Mouse (Mus musculus) heart, embryonic 15.5 days (tissue): ENCODE results near the gene Csf2rb2. TPM values are rescaled to one million over a fixed set of nuclear protein-coding genes. Genes with fewer than 3 reads are reported as not detected.
"Not testable (repeated sequence)": the region's sequence is repeated elsewhere in the genome, so short reads cannot be mapped to it uniquely, and the experiment has no call there.

Source experiments
- ATAC-seq: fragments of 200-750 bp; cut with Nextera tagmentation; replicated peaks from 2 replicates; pipeline ENCODE4 v1.8.0; 2017; ENCODE audit warnings: low read depth, moderate TSS enrichment; ENCODE audit not compliant: insufficient number of reproducible peaks, insufficient read depth, low FRiP score
- H3K27ac ChIP-seq: fragments of 300-500 bp; sonication (generic); 2 replicates; pipeline ENCODE4 v1.5.1; 2015; ENCODE audit warnings: mild to moderate bottlenecking, inconsistent platforms
- H3K27me3 ChIP-seq: fragments of 300-500 bp; sonication (generic); 2 replicates; pipeline ENCODE4 v1.6.1; 2015; ENCODE audit warnings: inconsistent platforms
- H3K36me3 ChIP-seq: fragments of 300-500 bp; sonication (generic); 2 replicates; pipeline ENCODE4 v1.6.1; 2015; ENCODE audit warnings: mild to moderate bottlenecking, inconsistent platforms
- H3K4me1 ChIP-seq: fragments of 300-500 bp; sonication (generic); replicated peaks from 2 replicates; pipeline ENCODE4 v1.6.1; 2015; ENCODE audit warnings: inconsistent platforms
- H3K4me2 ChIP-seq: fragments of 300-500 bp; sonication (generic); 2 replicates; pipeline ENCODE4 v1.6.1; 2015; ENCODE audit warnings: inconsistent platforms, mild to moderate bottlenecking, moderate library complexity
- H3K4me3 ChIP-seq: fragments of 300-500 bp; sonication (generic); 2 replicates; pipeline ENCODE4 v1.5.1; 2015; ENCODE audit warnings: mild to moderate bottlenecking, inconsistent platforms
- H3K9ac ChIP-seq: fragments of 300-500 bp; sonication (generic); 2 replicates; pipeline ENCODE4 v1.6.1; 2015; ENCODE audit warnings: mild to moderate bottlenecking, inconsistent platforms
- H3K9me3 ChIP-seq: fragments of 300-500 bp; sonication (generic); replicated peaks from 2 replicates; pipeline ENCODE4 v1.6.1; 2016; ENCODE audit warnings: inconsistent platforms
- WGBS: fragments of 180-500 bp; shearing (Covaris S2); methylation state at CpG from one replicate; pipeline ENCODE4 v1.1.7; 2015; ENCODE audit warnings: mixed read lengths; 5-methylcytosine and 5-hydroxymethylcytosine counted together
- polyA plus RNA-seq: library from polyadenylated mRNA; unstranded; fragments of >200 nt; fragmentation: Nextera tagmentation; extraction: Ambion mirVana; gene quantifications from 2 replicates; pipeline ENCODE4 v1.2.1, GENCODE M21; 2015

The Csf2rb2 gene
- polyA plus RNA-seq, 1 experiment from 2014 or later: 0.54 TPM

DNA sequence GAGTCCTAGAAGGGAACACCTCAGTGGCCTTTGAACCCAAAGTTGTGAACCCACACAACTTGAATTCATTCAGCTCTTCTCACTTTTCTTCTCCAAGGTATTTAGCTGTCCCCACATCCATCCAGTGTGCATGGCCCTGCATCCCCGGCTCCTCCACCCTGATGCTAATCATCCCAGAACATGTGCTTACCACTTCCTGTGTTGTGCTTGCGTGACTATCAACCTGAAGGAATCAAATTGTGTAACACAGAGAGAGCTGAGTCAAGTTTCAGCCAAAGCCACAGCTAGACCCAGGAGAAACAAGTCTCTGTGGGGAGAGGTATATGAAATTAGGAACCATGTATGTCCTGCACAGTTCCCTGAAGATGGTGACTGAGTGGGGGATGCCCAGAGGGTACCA is 27.2 kb downstream of the Csf2rb2 start:
- Histone ChIP-seq H3K4me1 (no peaks in the 10 kb centered on the region), H3K27me3 (no peaks in the 10 kb centered on the region), H3K4me2 (no peak overlapping the region), H3K4me3 (no peak overlapping the region), H3K9me3 (no peaks in the 10 kb centered on the region), H3K9ac (no peak overlapping the region), H3K36me3 (no peaks in the 10 kb centered on the region), H3K27ac (no peak overlapping the region)
- no peak for ATAC-seq
- 62% methylated on average over 2 of the region's 2 CpGs for WGBS

DNA sequence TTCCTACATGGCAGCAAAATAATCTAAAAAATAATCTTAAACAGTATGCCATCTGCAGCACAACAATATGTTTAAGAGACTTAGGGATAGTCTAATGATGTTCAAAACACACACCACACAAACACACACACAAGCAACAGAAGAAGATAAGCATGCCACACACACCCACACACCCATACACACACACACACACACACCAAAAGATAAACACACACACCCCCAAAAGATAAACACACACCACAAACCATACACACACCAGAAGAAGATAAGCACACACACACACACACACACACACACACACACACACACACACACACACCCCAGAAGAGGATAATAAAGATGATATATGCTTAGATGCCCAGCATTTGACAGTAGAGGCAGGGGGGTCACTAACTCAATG is 34.3 kb downstream of the Csf2rb2 start:
- H3K4me2 ChIP-seq: no peak overlapping the region
- H3K4me3 ChIP-seq: no peak overlapping the region
- H3K36me3 ChIP-seq: no peaks in the 10 kb centered on the region
- H3K27ac ChIP-seq: no peak overlapping the region
- H3K9me3 ChIP-seq: no peaks in the 10 kb centered on the region
- H3K27me3 ChIP-seq: no peaks in the 10 kb centered on the region
- H3K4me1 ChIP-seq: no peaks in the 10 kb centered on the region
- no peak overlapping the region for H3K9ac ChIP-seq
- ATAC-seq: no peak

DNA sequence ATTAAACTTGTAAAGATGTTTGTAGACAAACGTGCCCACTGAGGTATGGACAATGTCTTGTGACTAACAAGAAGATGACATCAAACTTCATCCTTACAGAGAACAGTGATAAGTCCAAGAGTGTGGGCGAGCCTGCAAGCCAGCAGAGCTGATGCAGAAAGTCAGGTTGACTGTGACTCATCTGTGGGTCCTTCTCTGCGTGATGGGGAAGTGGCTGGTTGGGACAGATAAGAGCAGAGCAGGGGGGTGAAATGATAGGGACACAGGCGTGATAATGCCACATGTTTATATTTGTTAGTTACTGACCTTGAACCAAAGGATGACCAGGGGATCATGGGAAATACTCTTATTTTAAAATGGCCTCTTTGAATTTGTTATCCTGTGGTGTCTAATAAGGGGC is 37.7 kb downstream of the Csf2rb2 start:
- Histone ChIP-seq H3K27ac (no peak overlapping the region), H3K36me3 (no peaks in the 10 kb centered on the region), H3K4me2 (no peak overlapping the region), H3K9me3 (no peaks in the 10 kb centered on the region), H3K27me3 (no peaks in the 10 kb centered on the region), H3K4me1 (no peaks in the 10 kb centered on the region), H3K9ac (no peak overlapping the region), H3K4me3 (no peak overlapping the region)
- ATAC-seq: 0 out of 2 replicates have a peak, but pooled peaks have one; percentile 43
- 26% methylated on average over 4 of the region's 4 CpGs for WGBS

DNA sequence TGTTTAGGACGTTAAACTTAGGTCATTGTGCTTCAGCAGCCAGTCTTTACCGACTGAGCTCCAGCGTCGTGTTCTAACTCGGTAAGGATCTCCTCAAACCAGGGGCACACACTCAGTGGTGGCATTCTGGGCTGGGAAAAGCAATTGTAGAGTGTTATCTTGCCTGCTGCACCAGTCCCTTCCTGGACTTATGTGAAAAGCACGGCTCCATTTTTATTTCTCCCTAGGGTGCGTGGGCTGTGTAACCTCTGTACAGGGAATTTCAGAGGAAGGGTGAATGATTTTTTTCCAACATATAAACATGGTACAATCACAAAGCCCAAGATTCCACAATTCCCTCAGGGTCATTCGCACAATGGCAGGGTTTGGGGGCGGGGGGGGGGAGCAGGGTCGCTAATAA is 38.1 kb downstream of the Csf2rb2 start:
- ATAC-seq: no peak
- Histone ChIP-seq H3K4me3 (no peak overlapping the region), H3K27ac (no peak overlapping the region), H3K4me2 (no peak overlapping the region), H3K9ac (no peak overlapping the region), H3K9me3 (no peaks in the 10 kb centered on the region), H3K36me3 (no peaks in the 10 kb centered on the region), H3K27me3 (no peaks in the 10 kb centered on the region), H3K4me1 (no peaks in the 10 kb centered on the region)
- 68% methylated on average over 10 of the region's 10 CpGs for WGBS

DNA sequence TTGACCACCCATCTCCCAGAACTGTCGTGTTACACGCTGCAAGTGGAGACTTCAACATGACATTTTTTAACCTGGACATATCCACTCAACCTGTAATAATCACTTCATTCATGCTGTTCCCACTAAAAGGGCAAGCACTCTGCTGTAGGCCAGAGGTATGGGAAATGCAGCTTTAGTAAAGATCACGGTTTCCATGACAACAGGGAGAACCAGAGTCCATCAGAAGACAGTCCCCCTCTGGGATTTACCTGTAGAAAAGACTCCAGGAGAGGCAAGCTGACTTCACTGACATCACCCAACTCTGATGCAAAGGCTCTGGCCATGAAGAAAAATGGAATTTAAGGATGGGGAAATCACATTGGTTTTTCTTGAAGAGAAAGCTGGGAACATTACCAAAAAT is 42.2 kb downstream of the Csf2rb2 start:
- Histone ChIP-seq H3K4me1 (peaks cover 5% of the 10 kb centered on the region), H3K27me3 (no peaks in the 10 kb centered on the region), H3K4me2 (no peak overlapping the region), H3K27ac (no peak overlapping the region), H3K9ac (no peak overlapping the region), H3K36me3 (no peaks in the 10 kb centered on the region), H3K4me3 (no peak overlapping the region), H3K9me3 (no peaks in the 10 kb centered on the region)
- WGBS: 67% methylated on average over 3 of the region's 3 CpGs
- ATAC-seq: no peak

DNA sequence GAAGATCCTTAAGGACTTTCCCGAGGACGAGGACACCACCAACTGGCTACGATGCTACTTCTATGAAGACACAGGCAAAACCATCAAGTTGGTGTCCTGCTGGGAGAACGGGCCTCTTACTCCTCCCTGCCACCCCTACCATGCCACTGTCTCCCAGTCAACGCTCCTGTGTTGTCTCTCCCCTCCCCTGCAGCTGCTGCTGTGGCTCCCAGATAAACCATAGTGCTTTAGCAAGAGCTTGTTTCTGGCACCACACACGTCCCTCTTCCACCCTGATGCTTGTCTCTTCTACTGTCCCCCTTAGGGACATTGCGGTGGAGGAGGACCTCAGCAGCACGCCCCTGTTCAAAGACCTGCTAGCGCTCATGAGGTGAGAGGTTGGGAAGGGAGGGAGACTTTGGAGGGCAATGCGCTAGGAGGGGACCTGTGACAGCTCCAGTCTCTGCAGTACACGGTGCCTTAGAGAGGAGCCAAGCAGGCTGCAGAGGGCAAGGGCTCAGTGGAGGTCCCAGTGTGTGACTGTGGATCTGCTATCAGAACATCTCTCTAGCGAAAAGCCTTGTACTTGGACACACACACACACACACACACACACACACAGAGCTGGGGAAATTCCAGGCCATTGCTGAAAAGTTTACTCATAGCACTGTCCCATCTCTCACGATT is 44.7 kb downstream of the Csf2rb2 start:
- no peak for ATAC-seq
- Histone ChIP-seq H3K27me3 (no peaks in the 10 kb centered on the region; the same call in 1 of the 2 replicates), H3K4me3 (no peak overlapping the region), H3K4me1 (peaks cover 11% of the 10 kb centered on the region), H3K4me2 (no peak overlapping the region), H3K36me3 (no peaks in the 10 kb centered on the region), H3K9me3 (no peaks in the 10 kb centered on the region), H3K9ac (no peak overlapping the region), H3K27ac (no peak overlapping the region)
- 62% methylated on average over 13 of the region's 13 CpGs for WGBS

DNA sequence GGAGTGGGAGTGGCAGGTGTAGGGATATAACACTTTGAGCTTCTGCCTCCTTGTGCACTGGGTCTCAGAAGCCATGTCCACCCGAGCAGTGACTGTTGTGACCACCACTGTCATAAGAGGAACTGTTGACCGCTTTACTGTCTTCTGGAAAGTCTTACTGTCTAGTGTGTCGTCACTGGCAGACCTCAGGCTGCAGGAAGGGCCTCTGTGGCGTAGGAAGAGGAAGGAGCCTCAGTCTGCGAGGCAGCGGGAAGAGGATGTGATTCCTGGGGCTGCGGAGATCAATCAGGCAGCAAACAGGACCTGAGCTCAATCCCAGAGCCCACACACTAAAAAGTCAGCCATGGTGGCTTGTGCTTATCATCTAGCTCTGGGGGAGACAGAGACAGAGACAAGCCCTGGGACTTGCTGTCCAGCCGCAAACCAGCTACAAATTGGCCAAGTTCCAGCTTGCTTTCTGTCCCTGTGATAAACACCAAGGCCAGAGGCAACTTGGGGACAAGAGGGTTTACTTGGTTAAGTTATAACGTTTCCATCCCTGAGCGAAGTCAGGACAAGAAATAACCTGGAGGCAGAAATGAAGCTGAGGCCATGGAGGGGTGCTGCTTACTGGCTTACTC is 47.2 kb downstream of the Csf2rb2 start:
- Histone ChIP-seq H3K4me3 (no peak overlapping the region), H3K9me3 (no peaks in the 10 kb centered on the region), H3K4me2 (no peak overlapping the region), H3K4me1 (peaks cover 11% of the 10 kb centered on the region), H3K27me3 (peaks cover 24% of the 10 kb centered on the region), H3K36me3 (no peaks in the 10 kb centered on the region), H3K9ac (no peak overlapping the region), H3K27ac (peak overlapping the region; percentile 51; the same call in 1 of the 2 replicates)
- WGBS: 52% methylated on average over 10 of the region's 10 CpGs
- 0 out of 2 replicates have a peak, but pooled peaks have one; percentile 37 for ATAC-seq

DNA sequence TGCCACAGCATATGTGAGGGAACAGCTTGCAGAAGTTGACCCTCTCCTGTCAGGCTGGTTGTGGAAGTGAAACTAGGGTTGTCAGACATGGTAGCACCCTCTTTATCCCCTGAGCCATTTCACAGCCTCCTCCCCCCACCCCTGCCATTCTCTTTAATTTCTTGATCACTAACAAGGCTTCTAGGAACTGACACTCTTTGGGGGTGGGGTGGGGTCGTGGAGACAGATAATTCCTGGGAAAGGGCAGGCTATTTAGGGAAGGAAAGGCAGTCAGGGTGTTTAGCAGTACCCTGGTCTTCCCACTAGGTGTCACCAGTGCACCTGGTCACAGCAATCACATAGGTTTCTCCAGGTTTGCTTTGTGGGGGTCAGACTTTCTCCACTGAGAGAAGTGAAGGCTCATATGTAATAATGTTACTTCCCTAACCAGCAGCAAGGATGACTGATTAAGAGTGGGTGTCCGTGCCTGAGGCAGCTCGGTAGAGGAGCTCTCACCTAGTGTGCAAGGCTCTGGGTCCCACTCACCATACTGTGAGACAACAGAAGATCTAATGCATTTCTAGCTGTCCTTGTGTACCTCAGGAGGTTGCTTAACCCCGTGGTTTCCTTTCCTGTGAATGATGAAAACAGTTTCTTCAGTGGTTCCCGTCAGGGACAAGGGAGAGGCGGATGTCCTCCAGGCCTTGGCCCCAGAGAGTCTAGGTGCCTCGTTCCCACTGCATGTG is 48.0 kb downstream of the Csf2rb2 start:
- H3K4me1 ChIP-seq: peaks cover 11% of the 10 kb centered on the region
- H3K9me3 ChIP-seq: no peaks in the 10 kb centered on the region
- H3K36me3 ChIP-seq: no peaks in the 10 kb centered on the region
- H3K4me3 ChIP-seq: no peak overlapping the region
- H3K27ac ChIP-seq: peak overlapping the region; percentile 51; the same call in 1 of the 2 replicates
- H3K4me2 ChIP-seq: no peak overlapping the region
- peaks cover 28% of the 10 kb centered on the region for H3K27me3 ChIP-seq
- ATAC-seq: no peak; the same call in 1 of the 2 replicates
- WGBS: 30% methylated on average over 7 of the region's 7 CpGs
- H3K9ac ChIP-seq: no peak overlapping the region

DNA sequence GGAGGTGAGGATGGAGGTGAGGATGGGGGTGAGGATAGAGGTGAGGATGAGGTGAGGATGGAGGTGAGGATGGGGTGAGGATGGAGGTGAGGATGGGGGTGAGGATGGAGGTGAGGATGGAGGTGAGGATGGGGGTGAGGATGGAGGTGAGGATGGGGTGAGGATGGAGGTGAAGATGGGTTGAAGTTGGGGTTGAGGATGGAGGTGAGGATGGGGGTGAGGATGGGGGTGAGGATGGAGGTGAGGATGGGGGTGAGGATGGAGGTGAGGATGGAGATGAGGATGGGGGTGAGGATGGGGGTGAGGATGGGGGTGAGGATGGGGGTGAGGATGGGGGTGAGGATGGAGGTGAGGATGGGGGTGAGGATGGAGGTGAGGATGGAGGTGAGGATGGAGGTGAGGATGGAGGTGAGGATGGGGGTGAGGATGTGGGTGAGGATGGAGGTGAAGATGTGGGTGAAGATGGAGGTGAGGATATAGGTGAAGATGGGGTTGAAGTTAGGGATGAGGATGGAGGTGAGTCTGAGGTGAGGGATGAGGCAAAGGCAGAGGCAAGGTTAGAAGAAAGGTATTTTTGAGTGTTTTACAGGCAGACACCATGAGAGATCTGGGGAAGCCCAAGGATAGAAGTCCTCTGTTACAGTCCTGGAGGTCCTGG is 48.8 kb downstream of the Csf2rb2 start:
- Histone ChIP-seq H3K27me3 (peaks cover 31% of the 10 kb centered on the region), H3K4me1 (peaks cover 11% of the 10 kb centered on the region)
- ATAC-seq, H3K36me3 ChIP-seq, H3K4me2 ChIP-seq, H3K4me3 ChIP-seq, H3K9ac ChIP-seq, H3K9me3 ChIP-seq, H3K27ac ChIP-seq: not testable (repeated sequence)

DNA sequence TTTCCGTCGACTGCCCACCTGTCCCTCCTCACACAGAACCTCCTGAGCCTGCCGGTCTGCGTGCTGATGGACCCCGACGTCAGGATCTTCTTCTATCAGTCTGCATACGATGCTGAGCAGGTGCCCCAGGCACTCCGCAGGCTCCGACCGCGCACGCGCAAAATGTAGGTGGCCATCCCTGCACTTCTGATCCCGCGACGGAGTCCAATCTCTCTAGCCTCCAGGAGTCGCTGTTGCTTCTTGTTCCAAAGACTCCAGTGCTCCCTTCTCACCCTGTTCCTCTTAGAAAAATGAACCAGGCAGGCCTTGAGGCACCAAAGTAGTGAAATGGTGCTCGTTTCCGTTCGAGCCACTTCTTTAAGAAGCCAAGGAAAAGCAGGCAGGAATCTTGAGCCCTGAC is 50.8 kb downstream of the Csf2rb2 start:
- Histone ChIP-seq H3K9me3 (no peaks in the 10 kb centered on the region), H3K4me1 (peaks cover 11% of the 10 kb centered on the region), H3K27ac (no peak overlapping the region), H3K36me3 (no peaks in the 10 kb centered on the region), H3K27me3 (peaks cover 31% of the 10 kb centered on the region), H3K4me2 (no peak overlapping the region), H3K9ac (no peak overlapping the region), H3K4me3 (no peak overlapping the region)
- ATAC-seq: no peak
- 25% methylated on average over 20 of the region's 20 CpGs for WGBS

DNA sequence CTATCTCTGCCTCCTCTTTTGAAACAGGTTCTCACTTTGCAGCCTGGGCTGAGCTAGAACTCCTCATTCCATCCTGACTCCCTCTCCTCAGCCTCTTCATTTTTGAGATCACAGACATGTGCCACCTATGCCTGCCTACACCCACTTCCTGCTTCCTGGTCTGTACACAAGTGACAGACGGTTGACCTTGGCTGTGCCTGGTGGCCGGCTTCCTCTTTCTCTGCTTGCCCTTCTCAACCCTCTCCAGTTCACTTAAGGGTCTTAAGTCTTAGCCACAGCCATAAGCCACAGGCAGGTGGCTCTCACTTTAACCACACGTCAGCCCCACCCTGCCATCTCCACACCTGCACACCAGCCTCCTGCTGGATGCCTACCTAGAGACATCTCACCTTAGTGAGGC is 57.1 kb downstream of the Csf2rb2 start:
- H3K9ac ChIP-seq: no peak overlapping the region
- no peak overlapping the region for H3K4me2 ChIP-seq
- WGBS: 49% methylated on average over 3 of the region's 3 CpGs
- H3K27me3 ChIP-seq: peaks cover 8% of the 10 kb centered on the region
- no peak for ATAC-seq
- no peak overlapping the region for H3K27ac ChIP-seq
- peaks cover 27% of the 10 kb centered on the region for H3K4me1 ChIP-seq
- no peak overlapping the region for H3K4me3 ChIP-seq
- no peaks in the 10 kb centered on the region for H3K9me3 ChIP-seq
- H3K36me3 ChIP-seq: no peaks in the 10 kb centered on the region
